Mouse (Mus musculus): ENCODE data around the gene Hipk3.

- no peak for TF ChIP-seq CTCF (IDR thresholded peaks at IDR 0.05; ENCODE audit: control insufficient read depth, insufficient read depth, low read length)
- no peak for TF ChIP-seq POLR2A (IDR thresholded peaks at IDR 0.05; ENCODE audit: borderline replicate concordance, control insufficient read depth, low read depth, low read length)
Observed at GRCm38 (mm10) chr2:104502388-104502787, 8.1 kb upstream of the Hipk3 start.
